Mouse (Mus musculus) regulatory T cell (primary cell): ENCODE measurements around the gene Idh3b.

Source experiments
- in situ Hi-C: fragments of 300-600 bp; cut with MboI, MseI; formaldehyde crosslinking; loops from one replicate; pipeline ENCODE4 v1.15.1; 2025; ENCODE audit warnings: high pct_unique_total_duplicates

Idh3b gene

DNA sequence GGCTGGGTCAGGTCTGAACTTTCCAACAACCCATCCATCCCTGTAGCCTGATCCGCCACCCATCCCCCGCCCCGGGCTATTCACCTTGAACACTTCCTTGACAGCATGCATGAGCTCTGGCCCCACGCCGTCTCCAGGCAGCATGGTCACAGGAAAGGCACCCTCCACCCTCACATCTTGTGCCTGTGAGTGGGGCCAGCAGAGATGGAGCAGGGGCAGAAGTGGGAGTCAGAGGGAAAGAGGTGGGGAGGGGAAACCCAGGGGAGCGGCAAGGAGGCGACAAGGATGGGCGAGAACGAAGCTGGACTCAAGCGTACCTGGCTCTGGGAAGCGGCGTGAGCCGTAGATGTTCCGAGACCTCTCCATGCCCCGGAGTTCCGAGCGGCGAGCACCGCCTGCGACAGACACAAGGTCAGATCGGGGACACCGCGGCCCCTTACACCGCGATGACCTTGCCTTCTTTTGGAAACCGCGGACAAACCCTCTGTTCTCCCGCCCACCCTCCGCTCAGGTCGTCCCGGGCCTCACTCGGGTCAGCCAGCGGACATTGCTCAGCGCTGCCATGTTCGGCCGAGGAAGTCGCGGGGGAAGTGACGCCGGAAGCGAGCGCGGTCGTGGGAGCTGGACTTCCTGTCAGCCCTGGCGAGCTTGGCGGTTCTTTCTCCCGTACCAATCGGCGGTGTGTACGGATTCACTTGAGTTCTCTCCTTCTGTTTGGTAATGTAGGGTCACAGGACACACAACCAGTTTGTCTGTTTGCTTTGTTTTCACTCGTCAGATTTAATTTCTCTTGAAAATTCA is at the start of gene Idh3b:
Idh3b (minus strand) TSS at position 694 of the 801 bp plus-strand sequence.
- in situ Hi-C loops: loop anchor here (5.0 to 10.0 kb wide), 3 partner anchors 107 to 1319 kb away; partner anchors contain the start of genes Gm10762, Oxt, Snrpb and Zc3h6

DNA sequence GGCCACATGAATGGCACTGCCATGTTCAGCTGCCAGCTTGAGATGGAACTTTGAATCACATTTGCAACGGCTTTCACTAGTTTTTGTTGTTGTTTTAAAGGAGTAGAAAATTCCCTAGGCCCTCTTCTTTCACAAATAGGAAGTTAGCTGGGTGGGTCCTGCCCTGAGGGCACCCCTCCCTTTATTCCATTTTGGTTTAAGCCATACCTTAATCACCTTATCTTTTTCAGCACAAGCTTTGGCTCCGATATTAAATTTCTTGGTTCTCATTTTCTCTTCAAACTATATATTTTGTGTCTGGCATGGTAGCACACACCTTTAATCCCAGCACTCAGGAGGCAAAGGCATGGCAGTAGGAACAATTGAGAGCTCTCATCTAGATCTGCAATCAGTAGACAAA is 45.2 kb upstream of the Idh3b start:
- in situ Hi-C loops: no loop called here

DNA sequence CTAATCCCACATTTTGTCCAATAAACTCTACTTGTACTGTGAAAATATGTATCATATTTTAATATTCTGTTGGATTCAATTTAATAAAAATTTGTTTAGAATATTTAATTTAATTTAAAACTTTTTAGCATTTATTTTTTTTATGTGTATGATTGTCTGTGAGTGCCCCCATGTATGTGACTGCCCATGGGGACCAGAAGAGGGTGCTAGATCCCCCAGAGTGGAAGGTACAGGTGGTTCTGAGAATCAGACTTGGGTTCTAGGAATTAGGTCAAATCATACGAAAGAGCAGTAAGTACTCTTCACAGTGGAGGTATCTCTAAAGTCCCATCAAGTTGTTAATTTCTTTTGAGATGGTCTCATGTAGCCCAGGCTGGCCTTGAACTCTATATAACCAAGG is 42.7 kb upstream of the Idh3b start:
- in situ Hi-C loops: no loop called here

DNA sequence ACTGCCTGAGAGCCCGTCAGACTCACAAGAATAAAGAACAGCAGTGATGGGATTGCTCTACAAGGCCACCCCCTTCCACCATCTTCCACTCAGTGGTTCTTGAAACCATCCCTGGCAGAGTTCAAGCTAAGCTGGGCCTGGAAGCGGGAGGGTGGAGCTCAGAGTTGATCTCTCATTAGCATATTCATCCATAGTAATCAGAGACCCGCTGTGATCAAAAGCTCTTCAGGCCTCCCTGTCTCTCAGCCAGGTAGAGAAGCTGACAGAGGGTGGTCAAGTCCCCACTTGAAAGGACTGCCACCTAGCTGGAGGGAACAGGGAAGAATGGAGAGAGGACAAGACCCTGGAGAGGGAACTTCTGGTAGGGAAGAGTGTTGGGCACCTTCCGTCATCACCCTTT is 18.7 kb upstream of the Idh3b start:
- in situ Hi-C loops: loop anchor here (5.0 kb wide), 1 partner anchor 264 kb away; no protein-coding TSS in a partner anchor

DNA sequence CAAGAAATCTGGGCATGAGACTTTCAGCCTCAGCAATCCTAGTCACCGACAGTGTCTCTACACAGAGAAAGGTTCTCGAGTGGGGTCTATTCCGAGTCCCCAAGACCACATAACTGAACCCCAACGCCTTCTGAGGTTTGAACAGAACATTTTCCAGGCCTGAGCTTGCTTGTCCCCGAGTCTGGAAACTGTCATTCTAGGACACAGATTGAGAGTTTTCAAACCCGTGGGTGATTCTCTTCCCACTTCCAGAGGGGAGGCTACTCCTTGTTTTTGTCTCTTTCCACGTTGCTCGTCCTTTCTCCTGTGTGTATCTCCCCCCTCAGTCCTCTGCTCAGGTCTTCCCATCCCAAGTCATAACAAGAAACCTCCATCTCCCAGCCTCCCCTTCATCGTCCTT is 13.2 kb upstream of the Idh3b start:
- in situ Hi-C loops: no loop called here

DNA sequence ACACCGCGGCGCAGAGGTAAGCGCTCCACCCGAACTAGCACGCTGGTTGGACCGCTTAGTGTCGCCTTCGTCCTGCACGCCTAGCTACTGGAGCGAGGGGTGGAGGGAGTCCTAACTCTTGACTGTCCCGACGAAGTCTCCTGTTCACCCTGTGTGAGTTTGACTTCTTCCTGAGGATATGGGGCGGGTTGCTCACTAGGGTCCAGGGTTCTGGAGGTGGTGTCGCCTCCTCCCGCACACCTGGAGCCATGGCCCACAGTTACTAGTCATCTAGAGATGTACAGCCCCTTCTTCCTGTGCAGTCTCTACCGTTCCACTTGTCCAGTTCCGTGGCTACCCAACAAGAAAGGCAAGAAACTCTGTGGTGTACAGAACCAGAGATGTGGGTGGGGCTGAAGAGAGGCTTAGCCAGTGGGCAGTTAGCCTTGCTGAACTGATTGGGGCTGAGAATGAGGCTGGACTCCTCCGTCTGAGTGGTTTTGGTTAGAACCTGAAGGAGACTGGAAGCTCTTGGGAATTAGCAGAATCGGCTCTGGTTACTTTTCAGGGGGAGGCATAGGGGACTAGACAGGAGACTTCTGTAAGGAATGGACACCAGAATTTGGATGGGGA is 11.9 kb upstream of the Idh3b start:
- in situ Hi-C loops: no loop called here

DNA sequence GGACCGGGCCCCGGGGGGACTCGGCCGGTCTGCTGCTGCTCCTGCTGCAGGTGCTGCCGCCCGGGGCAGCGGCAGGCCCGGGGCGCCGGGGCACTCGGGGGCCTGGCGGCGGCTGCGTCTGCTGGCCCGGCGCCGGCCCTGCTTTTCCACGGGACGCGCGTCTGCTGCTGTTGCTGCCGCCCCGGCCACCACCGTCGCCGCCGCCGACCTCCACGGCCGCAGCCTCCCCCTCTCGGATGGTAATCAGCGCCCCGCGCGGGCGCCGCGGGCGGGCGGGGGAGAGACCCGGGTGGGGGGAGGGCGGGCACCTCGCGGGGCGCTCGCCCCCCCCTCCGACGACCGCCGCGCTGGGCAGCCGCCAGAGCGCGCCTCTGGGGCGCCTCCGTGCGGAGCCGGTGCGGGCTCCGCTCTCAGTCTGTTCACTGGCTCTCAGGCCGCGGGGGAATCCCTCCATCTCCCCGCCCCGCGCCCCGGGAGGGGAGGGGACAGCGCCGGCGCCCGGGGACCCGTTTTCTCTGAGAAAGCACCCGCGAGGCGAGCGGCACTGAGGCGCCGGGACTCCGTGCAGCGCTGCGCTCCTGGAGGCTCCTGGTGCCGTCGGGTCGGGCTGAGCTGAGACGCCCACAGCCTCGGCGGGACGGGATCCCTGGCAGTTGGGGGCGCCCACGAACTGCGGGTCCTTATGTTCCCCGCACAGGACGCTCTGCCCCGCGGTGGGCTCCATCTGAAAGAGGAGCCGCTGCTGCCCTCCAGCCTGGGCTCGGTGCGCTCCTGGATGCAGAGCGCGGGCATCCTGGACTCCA is 11.2 kb upstream of the Idh3b start:
- in situ Hi-C loops: no loop called here

DNA sequence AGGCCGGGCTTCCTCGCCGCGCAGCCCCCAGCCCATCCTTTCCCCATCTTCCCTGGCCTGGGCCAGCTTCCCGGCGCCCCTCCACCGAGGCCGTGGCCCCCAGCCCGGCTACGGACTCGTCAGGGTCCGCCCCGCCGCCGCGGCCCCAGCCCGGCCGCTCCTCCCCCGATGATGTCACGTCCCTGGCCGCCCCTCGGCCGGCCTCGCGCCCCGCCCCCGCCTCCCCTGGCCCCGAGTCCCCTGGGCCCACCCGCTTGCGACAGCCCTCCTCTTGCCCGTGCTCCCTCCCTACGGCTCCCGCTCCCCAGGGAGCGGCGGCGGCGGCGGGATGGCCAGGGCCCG is 10.6 kb upstream of the Idh3b start, which contains the start of gene Ebf4:
Ebf4 (plus strand) TSS at position 234 of the 342 bp plus-strand sequence.
- in situ Hi-C loops: loop anchor here (5.0 kb wide), 1 partner anchor 122 kb away; no protein-coding TSS in a partner anchor

DNA sequence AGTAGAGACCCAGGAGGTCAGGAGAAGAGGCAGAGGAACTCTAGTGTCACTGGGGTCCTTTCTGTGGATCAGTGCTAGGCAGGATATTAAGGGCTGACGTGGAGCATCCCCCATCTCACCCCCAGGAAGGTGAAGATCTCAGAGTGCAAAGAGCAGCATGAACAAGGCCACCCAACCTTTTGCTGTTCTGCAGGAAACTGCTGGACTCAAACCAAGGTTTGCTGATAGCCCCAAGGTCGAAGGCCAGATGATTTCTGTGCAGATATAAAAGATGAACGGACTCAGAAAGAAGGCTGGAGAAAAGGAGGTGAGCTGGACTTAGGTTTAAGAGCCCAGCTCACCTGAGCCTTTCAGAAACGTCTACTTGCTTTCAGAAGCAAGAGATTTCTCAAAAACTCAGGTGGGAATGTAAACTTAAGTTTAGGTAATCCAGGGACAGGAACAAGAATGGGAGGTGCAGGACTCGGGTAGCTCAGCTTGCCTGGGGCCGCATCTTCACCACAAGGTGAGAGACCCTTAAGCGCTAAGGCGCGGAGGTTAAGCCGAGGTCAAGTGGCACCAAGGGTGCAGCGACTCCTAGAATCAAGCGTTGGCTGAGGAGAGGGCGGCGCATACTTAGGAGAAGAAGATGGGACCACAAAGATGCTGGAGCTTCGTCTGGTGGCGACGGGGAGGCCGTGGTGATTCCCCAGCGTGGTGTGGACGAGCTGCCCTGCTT is 10.0 kb upstream of the Idh3b start:
- in situ Hi-C loops: loop anchor here (5.0 kb wide), 1 partner anchor 123 kb away; no protein-coding TSS in a partner anchor

DNA sequence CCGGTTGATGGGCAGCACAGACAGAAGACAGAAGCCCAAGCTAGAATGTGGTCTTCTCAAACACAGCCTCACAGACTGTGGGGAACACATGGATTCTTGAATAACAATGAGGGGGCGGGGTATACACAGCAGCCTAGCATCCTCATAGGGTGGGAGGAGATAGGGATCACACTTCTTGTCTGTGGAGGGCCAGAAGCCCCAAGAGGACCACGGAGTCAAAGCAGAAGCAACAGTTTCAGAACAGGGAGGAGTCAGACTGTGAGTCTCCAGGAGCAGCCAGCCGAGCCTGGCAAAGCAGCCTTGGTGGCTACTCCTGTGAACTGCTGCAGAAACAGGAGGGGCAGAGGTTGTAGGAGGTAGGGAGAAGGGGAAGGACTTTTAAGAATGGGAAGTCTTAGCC is 9.1 kb upstream of the Idh3b start:
- in situ Hi-C loops: loop anchor here (5.0 kb wide), 1 partner anchor 124 kb away; no protein-coding TSS in a partner anchor

DNA sequence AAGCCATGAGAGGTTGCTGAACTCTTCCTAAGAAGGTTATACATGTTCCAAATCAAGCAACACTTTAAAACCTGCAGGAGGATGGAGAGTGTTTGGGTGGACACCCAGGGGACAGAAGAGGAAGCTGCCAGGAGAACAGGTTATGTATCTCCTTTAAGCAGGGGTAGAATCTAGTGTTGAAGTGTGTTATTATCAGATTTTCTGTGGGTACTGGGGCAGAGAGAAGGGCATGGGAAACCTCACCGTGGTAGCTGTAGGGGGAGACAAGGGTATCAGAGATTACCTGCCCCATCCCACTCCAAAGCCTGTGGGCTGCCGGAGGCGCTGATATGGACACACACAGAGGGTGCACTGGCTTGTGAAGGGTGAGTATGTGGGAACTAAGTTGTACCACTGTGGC is 8.7 kb upstream of the Idh3b start:
- in situ Hi-C loops: loop anchor here (5.0 kb wide), 1 partner anchor 124 kb away; no protein-coding TSS in a partner anchor

DNA sequence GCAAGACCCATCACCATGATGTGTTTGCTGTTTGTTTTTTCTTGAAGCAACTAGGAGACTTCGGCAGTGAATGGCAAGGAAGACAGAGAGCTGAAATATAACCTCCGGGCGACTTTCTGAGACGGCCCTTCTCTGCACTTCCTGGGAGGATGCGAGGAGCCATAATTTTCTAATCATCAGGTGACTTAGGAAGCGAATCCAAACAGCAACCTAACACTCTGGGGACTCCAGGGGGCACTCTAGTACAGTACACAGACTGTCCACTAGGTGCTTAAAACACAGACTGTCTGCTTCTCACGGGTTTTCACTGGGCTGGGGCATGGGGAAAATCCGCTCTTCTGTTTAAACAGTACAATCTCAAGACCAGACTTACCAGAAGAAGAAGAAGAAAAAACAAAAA is 7.1 kb upstream of the Idh3b start:
- in situ Hi-C loops: loop anchor here (5.0 kb wide), 1 partner anchor 126 kb away; no protein-coding TSS in a partner anchor

DNA sequence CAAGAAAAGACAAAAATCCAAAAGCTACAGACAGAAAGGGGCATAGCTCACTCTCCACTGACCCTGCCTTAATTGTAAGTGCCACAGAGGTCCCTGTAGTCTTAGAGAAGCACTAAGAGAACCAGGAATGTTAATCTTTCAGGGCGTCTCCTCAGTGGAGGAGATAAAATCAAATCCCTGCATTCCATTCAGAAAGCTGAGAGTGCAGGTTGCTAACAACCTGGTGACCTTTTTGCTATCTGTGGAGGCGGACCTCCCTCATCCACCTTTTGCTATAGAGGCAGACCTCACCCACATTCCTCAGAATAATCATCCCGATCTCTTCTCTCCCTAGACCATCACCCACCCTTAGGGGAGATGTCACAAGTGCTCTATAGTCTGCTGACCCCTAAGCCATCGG is 4.7 kb upstream of the Idh3b start:
- in situ Hi-C loops: loop anchor here (10.0 kb wide), 2 partner anchors 286 to 1324 kb away; partner anchors contain the start of genes Gm10762, Oxt and Zc3h6

DNA sequence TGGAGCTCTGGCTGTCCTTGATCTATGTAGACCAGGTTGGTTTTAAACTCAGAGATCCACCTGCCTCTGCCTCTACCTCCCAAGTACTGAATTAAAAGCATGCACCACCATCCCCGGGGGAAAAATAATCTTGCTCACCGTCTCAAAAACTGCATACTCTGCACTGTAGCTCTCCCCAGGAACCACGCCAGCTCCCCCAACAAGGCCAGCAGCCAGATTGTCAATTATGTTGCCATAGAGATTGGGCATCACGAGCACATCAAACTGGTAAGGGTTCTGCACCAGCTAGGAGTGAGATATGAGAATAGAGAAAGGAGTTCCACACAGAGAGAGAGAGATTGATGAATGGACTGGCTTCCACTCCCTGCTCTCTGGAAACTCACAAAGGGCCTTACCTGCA is 3.5 kb downstream of the Idh3b start:
- in situ Hi-C loops: loop anchor here (5.0 to 10.0 kb wide), 3 partner anchors 104 to 1316 kb away; partner anchors contain the start of genes Gm10762, Oxt, Snrpb and Zc3h6

DNA sequence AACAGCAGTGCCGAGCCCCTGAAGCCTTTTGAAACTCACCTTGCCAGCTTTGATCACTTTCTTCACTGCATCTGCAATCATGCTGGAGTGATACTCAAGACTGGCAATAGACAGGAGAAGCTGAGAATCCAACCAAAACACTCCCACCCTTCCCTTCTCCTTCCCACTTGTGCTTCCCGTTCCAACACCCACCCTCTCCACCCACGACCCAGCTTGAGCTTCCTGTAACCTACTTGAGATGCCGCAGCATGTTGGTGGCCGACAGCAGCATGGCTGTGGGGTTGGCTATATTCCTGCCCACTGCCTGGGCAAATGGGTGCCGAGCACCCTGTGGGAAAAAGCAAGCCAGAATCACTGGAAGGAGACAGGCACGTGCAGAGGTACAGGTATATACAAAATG is 4.1 kb downstream of the Idh3b start:
- in situ Hi-C loops: loop anchor here (5.0 to 10.0 kb wide), 3 partner anchors 103 to 1315 kb away; partner anchors contain the start of genes Gm10762, Oxt, Snrpb and Zc3h6

DNA sequence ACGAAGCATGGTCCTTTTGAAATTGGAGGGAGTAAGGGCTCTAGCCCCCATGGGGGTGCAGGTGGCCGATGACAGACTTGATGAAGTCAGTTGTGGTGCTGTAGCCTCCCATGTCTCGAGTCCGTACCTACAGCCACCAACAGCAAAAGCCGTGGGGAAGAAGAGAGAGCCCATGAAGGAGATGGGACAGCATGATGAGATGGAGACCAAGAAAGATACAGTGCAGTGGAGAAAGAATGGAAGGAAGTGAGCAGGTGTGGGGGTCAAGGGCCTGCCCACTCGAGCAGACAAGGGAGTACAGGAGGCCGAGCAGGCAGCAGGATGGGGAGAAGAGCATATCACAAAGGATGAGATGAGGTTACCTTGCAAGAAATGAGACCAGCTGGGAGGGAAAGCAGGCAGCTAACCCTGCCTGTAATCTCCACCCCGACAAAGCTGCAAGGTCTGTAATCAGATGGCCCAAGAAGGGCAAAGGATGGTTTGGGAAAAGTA is 4.7 kb downstream of the Idh3b start:
- in situ Hi-C loops: loop anchor here (5.0 to 10.0 kb wide), 3 partner anchors 102 to 1315 kb away; partner anchors contain the start of genes Gm10762, Oxt, Snrpb and Zc3h6

DNA sequence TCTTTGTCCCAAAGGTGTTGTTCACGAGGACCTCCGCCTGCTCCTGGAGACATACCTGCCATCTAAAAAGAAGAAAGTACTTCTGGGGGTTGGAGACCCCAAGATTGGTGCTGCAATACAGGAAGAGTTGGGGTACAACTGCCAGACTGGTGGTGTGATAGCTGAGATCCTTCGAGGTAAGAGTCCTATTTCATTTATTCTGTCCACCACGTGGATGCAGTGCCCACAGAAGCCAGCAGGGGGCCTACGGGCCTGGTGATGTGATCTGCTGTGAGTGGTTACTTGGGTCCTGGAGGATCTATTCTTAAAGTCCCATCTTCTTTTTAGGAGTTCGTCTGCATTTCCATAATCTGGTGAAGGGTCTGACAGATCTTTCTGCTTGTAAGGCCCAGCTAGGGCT is 8.7 kb downstream of the Idh3b start:
- in situ Hi-C loops: no loop called here

DNA sequence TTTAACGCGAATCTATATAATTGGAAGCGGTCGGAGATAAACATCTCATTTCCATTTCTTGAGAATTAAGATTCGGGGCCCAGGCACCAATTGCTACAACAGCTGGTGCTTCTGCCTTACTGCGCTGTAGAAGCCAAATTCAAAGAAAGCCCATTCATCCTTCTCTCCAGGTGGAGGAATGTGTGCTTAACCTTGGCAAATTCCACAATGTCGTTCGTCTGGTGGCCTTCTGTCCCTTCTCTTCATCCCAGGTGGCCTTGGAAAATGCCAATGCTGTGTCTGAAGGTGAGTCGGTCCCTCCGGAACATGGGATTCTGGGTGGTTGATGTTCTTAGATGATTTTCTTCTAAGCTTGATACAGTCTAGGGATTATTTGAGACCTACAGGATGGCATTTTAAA is 9.5 kb downstream of the Idh3b start:
- in situ Hi-C loops: no loop called here

DNA sequence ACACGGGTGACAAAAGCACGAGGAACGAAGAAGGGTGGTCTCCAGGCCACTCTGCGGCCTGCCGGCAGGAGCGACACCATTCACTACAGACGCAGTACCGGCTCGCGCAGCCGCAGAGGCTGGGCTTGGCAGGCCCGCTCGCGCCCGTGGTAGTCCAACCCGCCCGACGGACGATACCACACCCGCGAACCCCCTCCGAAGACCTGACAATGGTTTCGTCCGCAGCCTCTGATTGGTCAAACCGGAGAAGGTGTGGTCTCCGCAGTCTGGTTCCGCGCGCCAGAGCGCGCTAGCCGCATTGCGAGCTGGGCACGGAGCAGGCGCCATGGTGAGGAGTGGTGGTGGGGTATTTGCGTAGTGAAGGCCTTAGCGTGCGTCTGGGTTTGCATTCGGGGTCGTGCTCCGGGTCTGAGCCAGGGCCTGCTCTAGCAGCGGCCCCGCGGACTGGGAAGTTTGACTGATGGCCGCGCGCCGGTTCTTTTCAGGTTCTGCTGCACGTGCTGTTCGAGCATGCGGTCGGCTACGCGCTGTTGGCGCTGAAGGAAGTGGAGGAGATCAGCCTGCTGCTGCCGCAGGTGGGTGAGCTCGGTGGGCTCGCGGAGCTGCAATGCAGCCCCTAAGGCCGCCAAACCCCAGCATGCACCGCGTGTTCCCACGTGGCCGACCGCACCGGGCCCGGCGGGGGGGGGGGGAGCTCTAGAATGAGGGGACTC is 10.0 kb downstream of the Idh3b start, which contains the start of gene Nop56:
Nop56 (plus strand) TSS at position 282 of the 713 bp plus-strand sequence.
- in situ Hi-C loops: no loop called here

DNA sequence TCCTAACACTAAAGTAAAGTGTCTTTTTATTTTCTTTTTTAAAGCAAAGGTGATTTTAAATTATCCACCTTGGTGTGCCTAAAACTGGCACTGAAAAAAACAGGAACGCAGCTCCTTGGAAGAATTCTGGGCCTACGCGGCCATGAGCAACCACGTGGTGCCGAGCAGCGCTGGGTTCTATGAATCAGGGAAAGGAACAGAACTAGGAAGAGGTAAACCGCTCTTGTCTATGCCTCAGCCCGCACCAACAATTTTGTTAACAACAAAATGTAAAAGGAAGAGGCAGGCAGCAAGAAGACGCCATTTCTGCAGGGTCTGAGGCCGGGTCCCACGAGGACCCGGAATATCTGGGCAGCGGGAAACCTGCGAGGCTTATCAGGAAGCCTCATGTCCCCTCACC is 10.6 kb downstream of the Idh3b start:
- in situ Hi-C loops: no loop called here
